Mouse (Mus musculus) intestine, embryonic 14.5 days (tissue): ENCODE measurements around the gene Xab2. TPM values are rescaled to one million over a fixed set of nuclear protein-coding genes. Genes with fewer than 3 reads are reported as not detected.

Experiments
- ATAC-seq: fragments of 200-750 bp; cut with Nextera tagmentation; replicated peaks from 2 replicates; pipeline ENCODE4 v1.8.0; 2017; ENCODE audit warnings: low read depth, moderate number of reproducible peaks, moderate TSS enrichment, moderate library complexity; ENCODE audit not compliant: low FRiP score, low TSS enrichment
- DNase-seq: peaks from one replicate; pipeline ENCODE4 v3.0.0-alpha.2; 2018; ENCODE audit warnings: low spot score
- H3K27ac ChIP-seq: fragments of 300-500 bp; sonication (generic); 2 replicates; pipeline ENCODE4 v1.5.1; 2014; ENCODE audit warnings: low read depth, mild to moderate bottlenecking, control low read depth
- H3K27me3 ChIP-seq: fragments of 300-500 bp; sonication (generic); replicated peaks from 2 replicates; pipeline ENCODE4 v1.6.1; 2014; ENCODE audit warnings: low read length, control low read depth; ENCODE audit not compliant: control insufficient read depth, insufficient read depth
- H3K36me3 ChIP-seq: fragments of 300-500 bp; sonication (generic); 2 replicates; pipeline ENCODE4 v1.6.1; 2014; ENCODE audit warnings: low read length, control low read depth; ENCODE audit not compliant: control insufficient read depth, insufficient read depth
- H3K4me1 ChIP-seq: fragments of 300-500 bp; sonication (generic); replicated peaks from 2 replicates; pipeline ENCODE4 v1.6.1; 2014; ENCODE audit warnings: low read length, control low read depth, mixed read lengths; ENCODE audit not compliant: control insufficient read depth, insufficient read depth
- H3K4me2 ChIP-seq: fragments of 300-500 bp; sonication (generic); 2 replicates; pipeline ENCODE4 v1.6.1; 2014; ENCODE audit warnings: low read length
- H3K4me3 ChIP-seq: fragments of 300-500 bp; sonication (generic); 2 replicates; pipeline ENCODE4 v1.5.1; 2014; ENCODE audit warnings: low read depth, low read length, control low read depth, mixed read lengths
- H3K9ac ChIP-seq: fragments of 300-500 bp; sonication (generic); 2 replicates; pipeline ENCODE4 v1.6.1; 2014; ENCODE audit warnings: mild to moderate bottlenecking, low read length
- H3K9me3 ChIP-seq: fragments of 300-500 bp; sonication (generic); 2 replicates; pipeline ENCODE4 v1.6.1; 2016; ENCODE audit warnings: low read length, control low read depth; ENCODE audit not compliant: control insufficient read depth
- WGBS: fragments of 180-500 bp; shearing (Covaris S2); extraction: QIAGEN DNeasy Blood & Tissue Kit; methylation state at CpG from one replicate; pipeline ENCODE4 v1.1.7; 2014; 5-methylcytosine and 5-hydroxymethylcytosine counted together
- polyA plus RNA-seq: library from polyadenylated mRNA; unstranded; fragments of >200 nt; fragmentation: Nextera tagmentation; extraction: Ambion mirVana; gene quantifications from 2 replicates; pipeline ENCODE4 v1.2.1, GENCODE M21; 2014

The Xab2 gene
- polyA plus RNA-seq, 1 experiment from 2014 or later, result 56.4 TPM

- Histone ChIP-seq H3K36me3 (no peaks in the 10 kb centered on the region), H3K27me3 (no peaks in the 10 kb centered on the region), H3K4me1 (no peaks in the 10 kb centered on the region), H3K27ac (no peak overlapping the region), H3K9me3 (no peaks in the 10 kb centered on the region), H3K9ac (no peak overlapping the region), H3K4me3 (no peak overlapping the region), H3K4me2 (no peak overlapping the region)
- 75% methylated on average over 3 of the region's 3 CpGs for WGBS
- DNase-seq (no peak), ATAC-seq (no peak)
These were observed 31.7 kb upstream of the Xab2 start for GRCm38 (mm10) chr8:3652845-3653244.

- Histone ChIP-seq H3K36me3 (no peaks in the 10 kb centered on the region), H3K4me1 (no peaks in the 10 kb centered on the region), H3K4me3 (no peak overlapping the region), H3K27ac (no peak overlapping the region), H3K27me3 (no peaks in the 10 kb centered on the region), H3K9ac (no peak overlapping the region), H3K4me2 (no peak overlapping the region), H3K9me3 (no peaks in the 10 kb centered on the region)
- WGBS, result 41% methylated on average over 1 of the region's 1 CpGs
- DNase-seq (no peak), ATAC-seq (no peak)
These were observed 27.9 kb upstream of the Xab2 start for GRCm38 (mm10) chr8:3648990-3649389.

- H3K27me3 ChIP-seq, result no peaks in the 10 kb centered on the region
- no peak overlapping the region for H3K4me2 ChIP-seq
- ATAC-seq (no peak), DNase-seq (no peak)
- H3K9me3 ChIP-seq, result no peaks in the 10 kb centered on the region
- WGBS, result 72% methylated on average over 2 of the region's 2 CpGs
- H3K4me1 ChIP-seq, result no peaks in the 10 kb centered on the region
- no peak overlapping the region for H3K27ac ChIP-seq
- no peaks in the 10 kb centered on the region for H3K36me3 ChIP-seq
- H3K9ac ChIP-seq, result no peak overlapping the region
- no peak overlapping the region for H3K4me3 ChIP-seq
These were observed 27.2 kb upstream of the Xab2 start for GRCm38 (mm10) chr8:3648268-3648667.

- no peak overlapping the region for H3K9ac ChIP-seq
- no peak overlapping the region for H3K4me3 ChIP-seq
- no peak overlapping the region for H3K27ac ChIP-seq
- WGBS, result 80% methylated on average over 4 of the region's 4 CpGs
- H3K4me1 ChIP-seq, result no peaks in the 10 kb centered on the region
- no peaks in the 10 kb centered on the region for H3K36me3 ChIP-seq
- no peaks in the 10 kb centered on the region for H3K9me3 ChIP-seq
- no peaks in the 10 kb centered on the region for H3K27me3 ChIP-seq
- DNase-seq, result no peak
- no peak for ATAC-seq
- H3K4me2 ChIP-seq, result no peak overlapping the region
These were observed 26.4 kb upstream of the Xab2 start for GRCm38 (mm10) chr8:3647561-3647960.

GRCm38 (mm10) chr8:3646824-3647531 is 25.9 kb upstream of the Xab2 start:
- H3K27ac ChIP-seq, result no peak overlapping the region
- 86% methylated on average over 6 of the region's 6 CpGs for WGBS
- ATAC-seq, result no peak

GRCm38 (mm10) chr8:3645804-3646203 is 24.7 kb upstream of the Xab2 start:
- no peak overlapping the region for H3K27ac ChIP-seq
- H3K4me1 ChIP-seq, result no peaks in the 10 kb centered on the region
- no peak overlapping the region for H3K4me2 ChIP-seq
- 26% methylated on average over 5 of the region's 5 CpGs for WGBS
- no peaks in the 10 kb centered on the region for H3K27me3 ChIP-seq
- H3K4me3 ChIP-seq, result no peak overlapping the region
- no peaks in the 10 kb centered on the region for H3K9me3 ChIP-seq
- H3K36me3 ChIP-seq, result peaks cover 4% of the 10 kb centered on the region; the same call in 1 of the 2 replicates
- ATAC-seq (no peak), DNase-seq (no peak)
- no peak overlapping the region for H3K9ac ChIP-seq

More at GRCm38 (mm10) chr8:3646824-3647531, 25.9 kb upstream of the Xab2 start:
- H3K9ac ChIP-seq, result no peak overlapping the region
- H3K4me3 ChIP-seq, result no peak overlapping the region
- no peaks in the 10 kb centered on the region for H3K36me3 ChIP-seq
- no peak overlapping the region for H3K4me2 ChIP-seq
- no peaks in the 10 kb centered on the region for H3K4me1 ChIP-seq
- DNase-seq, result no peak
- H3K27me3 ChIP-seq, result no peaks in the 10 kb centered on the region
- H3K9me3 ChIP-seq, result no peaks in the 10 kb centered on the region

- Histone ChIP-seq H3K27me3 (peaks cover 12% of the 10 kb centered on the region; the same call in 1 of the 2 replicates), H3K9ac (peak overlapping the region; percentile 55), H3K4me1 (0 out of 2 replicates have a peak, but pooled peaks cover 5% of the 10 kb centered on the region), H3K4me2 (peak overlapping the region; percentile 78), H3K4me3 (peak overlapping the region; percentile 59), H3K9me3 (no peaks in the 10 kb centered on the region), H3K36me3 (peaks cover 12% of the 10 kb centered on the region; the same call in 1 of the 2 replicates), H3K27ac (no peak overlapping the region)
- DNase-seq, result peak; percentile 69
- 21% methylated on average over 8 of the region's 8 CpGs for WGBS
- peak; percentile 17; the same call in 1 of the 2 replicates for ATAC-seq
These were observed 10.4 kb upstream of the Xab2 start for GRCm38 (mm10) chr8:3631478-3631875.

GRCm38 (mm10) chr8:3630647-3631477 is 9.7 kb upstream of the Xab2 start, which contains the start of gene Stxbp2:
Stxbp2 (plus strand) TSS chr8:3630955.
- DNase-seq, result peak; percentile 85
- H3K9ac ChIP-seq, result peak within 1 kb of the TSS; percentile 55
- H3K4me1 ChIP-seq, result 0 out of 2 replicates have a peak, but pooled peaks cover 5% of the 10 kb centered on the region
- peak within 1 kb of the TSS; percentile 59 for H3K4me3 ChIP-seq
- H3K36me3 ChIP-seq, result peaks cover 6% of the 10 kb centered on the region; the same call in 1 of the 2 replicates
- no peak within 1 kb of the TSS for H3K27ac ChIP-seq
- H3K4me2 ChIP-seq, result peak within 1 kb of the TSS; percentile 78
- ATAC-seq, result peak; percentile 95
- H3K27me3 ChIP-seq, result peaks cover 12% of the 10 kb centered on the region; the same call in 1 of the 2 replicates
- H3K9me3 ChIP-seq, result no peaks in the 10 kb centered on the region
- 7% methylated on average over 47 of the region's 47 CpGs for WGBS
